8 mouse cellular contexts compared by ENCODE assay signal in the genomic region with DNA sequence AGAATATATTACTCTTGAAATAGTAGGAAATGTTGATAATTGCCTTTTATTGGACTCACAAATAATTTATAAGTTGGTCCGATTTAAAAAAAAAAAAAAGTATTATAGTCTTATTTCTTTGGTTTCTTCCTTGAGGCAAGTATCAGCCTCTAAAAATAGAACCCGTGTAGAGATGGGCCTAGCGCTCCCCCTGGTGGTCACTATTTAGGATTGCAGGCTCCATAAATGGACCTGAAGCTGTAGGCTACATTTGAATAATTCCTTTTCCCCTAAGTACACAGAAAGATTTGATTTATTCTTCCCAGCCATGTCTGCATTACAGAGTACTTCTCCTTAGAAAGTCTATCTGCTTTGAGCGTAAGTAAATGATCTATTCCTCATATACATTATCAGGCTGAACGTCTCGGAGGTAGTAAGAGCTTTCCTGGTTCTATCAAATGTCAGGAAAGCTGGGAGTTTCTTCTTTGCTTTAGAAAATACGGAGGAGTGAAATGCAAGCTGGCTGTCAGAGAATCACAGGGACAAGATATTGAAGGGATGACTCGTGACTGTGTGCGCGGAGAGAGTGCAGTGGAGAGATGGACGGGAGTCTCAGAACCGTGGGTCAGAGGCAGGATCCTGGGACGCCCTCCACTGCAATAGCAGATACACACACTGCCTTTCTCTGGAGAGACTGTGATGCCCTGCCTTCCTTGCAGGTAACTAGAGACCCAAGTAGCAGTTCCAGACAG. TPM values are rescaled to one million over a fixed set of nuclear protein-coding genes. Genes with fewer than 3 reads are reported as not detected.
DNase-seq lines count a peak whose midpoint lies in the region; ATAC-seq and TF ChIP-seq lines count a peak whose summit lies in the region.

No protein-coding gene starts in this region.

- H3K9me3 ChIP-seq in forebrain, embryonic 13.5 days (replicated peaks), result no peaks in the 10 kb centered on the region
- H3K9me3 ChIP-seq in kidney, postnatal 0 days (replicated peaks; ENCODE audit: low read length), result no peaks in the 10 kb centered on the region
- no peaks in the 10 kb centered on the region for H3K9me3 ChIP-seq in limb, embryonic 14.5 days (ENCODE audit: control insufficient read depth, low read length)

- H3K4me1 ChIP-seq in forebrain, embryonic 13.5 days, result no peaks in the 10 kb centered on the region
- H3K4me1 ChIP-seq in kidney, postnatal 0 days (replicated peaks; ENCODE audit: insufficient read depth, low read length), result no peaks in the 10 kb centered on the region
- H3K4me1 ChIP-seq in limb, embryonic 14.5 days (ENCODE audit: control insufficient read depth, insufficient read depth, low read length), result peaks cover 3% of the 10 kb centered on the region; the same call in 1 of the 2 replicates

- 59% methylated on average over 13 of the region's 13 CpGs for WGBS in forebrain, embryonic 13.5 days
- 47% methylated on average over 13 of the region's 13 CpGs for WGBS in kidney, postnatal 0 days
- 55% methylated on average over 13 of the region's 13 CpGs for WGBS in limb, embryonic 14.5 days

- H3K79me2 ChIP-seq in C2C12 (ENCODE audit: control insufficient read depth, insufficient read depth), result no peaks in the 10 kb centered on the region

- no peak overlapping the region for H3K27ac ChIP-seq in forebrain, embryonic 13.5 days
- H3K27ac ChIP-seq in kidney, postnatal 0 days, result no peak overlapping the region
- H3K27ac ChIP-seq in limb, embryonic 14.5 days (replicated peaks; ENCODE audit: low read depth, low read length), result no peak overlapping the region

- peak; percentile 48; the same call in 1 of the 2 replicates for ATAC-seq in forebrain, embryonic 13.5 days
- no peak for ATAC-seq in kidney, postnatal 0 days (replicated peaks; ENCODE audit: low FRiP score, low read depth)
- ATAC-seq in limb, embryonic 14.5 days (ENCODE audit: low FRiP score, low read depth), result no peak

- H3K9ac ChIP-seq in forebrain, embryonic 13.5 days, result no peak overlapping the region
- no peak overlapping the region for H3K9ac ChIP-seq in kidney, postnatal 0 days (ENCODE audit: low read depth, low read length)
- H3K9ac ChIP-seq in limb, embryonic 14.5 days (ENCODE audit: low read depth, low read length, severe bottlenecking), result no peak overlapping the region

- no peak overlapping the region for H3ac ChIP-seq in C2C12 (ENCODE audit: control insufficient read depth, insufficient read length, low read depth)

- H3K36me3 ChIP-seq in C2C12 (ENCODE audit: control insufficient read depth, insufficient read depth), result no peaks in the 10 kb centered on the region
- H3K36me3 ChIP-seq in forebrain, embryonic 13.5 days (ENCODE audit: poor library complexity, severe bottlenecking), result no peaks in the 10 kb centered on the region
- no peaks in the 10 kb centered on the region for H3K36me3 ChIP-seq in kidney, postnatal 0 days (ENCODE audit: insufficient read depth, low read length)
- no peaks in the 10 kb centered on the region for H3K36me3 ChIP-seq in limb, embryonic 14.5 days (ENCODE audit: control insufficient read depth, insufficient read depth, low read length)

- no peaks in the 10 kb centered on the region for H3K79me3 ChIP-seq in C2C12 (ENCODE audit: low read depth)

- TF ChIP-seq CTCF in C2C12 (IDR thresholded peaks at IDR 0.05; ENCODE audit: control insufficient read depth, insufficient read depth, insufficient read length), result peak; percentile 22
- TF ChIP-seq CTCF in kidney, postnatal 0 days (IDR thresholded peaks at IDR 0.05; ENCODE audit: low read depth), result peak; percentile 97

- H3K4me2 ChIP-seq in forebrain, embryonic 13.5 days, result no peak overlapping the region
- no peak overlapping the region for H3K4me2 ChIP-seq in kidney, postnatal 0 days (ENCODE audit: low read length)
- no peak overlapping the region for H3K4me2 ChIP-seq in limb, embryonic 14.5 days (replicated peaks; ENCODE audit: low read depth, low read length, severe bottlenecking)

- DNase-seq in gastrocnemius, adult 18-20 months (ENCODE audit: low spot score), result peak; percentile 35
- no peak for DNase-seq in gastrocnemius, postnatal 25 days
- DNase-seq in c-Kit-negative CD71-positive TER-119-positive erythroid progenitor cells, embryonic 14.5 days (ENCODE audit: low read depth, low spot score), result peak; percentile 6
- peak; percentile 80 for DNase-seq in kidney, postnatal 0 days (ENCODE audit: low spot score)
- DNase-seq in limb, embryonic 14.5 days (ENCODE audit: low spot score), result peak; percentile 79
- peak; percentile 75 to 78 for DNase-seq in right cerebral cortex, postnatal 10 days (ENCODE audit: low spot score in 2 of 2)

- no peaks in the 10 kb centered on the region for H3K27me3 ChIP-seq in C2C12 (ENCODE audit: control insufficient read depth, insufficient read depth, insufficient read length)
- H3K27me3 ChIP-seq in forebrain, embryonic 13.5 days, result peaks cover 3% of the 10 kb centered on the region; the same call in 1 of the 2 replicates
- no peaks in the 10 kb centered on the region for H3K27me3 ChIP-seq in kidney, postnatal 0 days (ENCODE audit: insufficient read depth, low read length)
- H3K27me3 ChIP-seq in limb, embryonic 14.5 days (ENCODE audit: control insufficient read depth, insufficient read depth, low read length), result no peaks in the 10 kb centered on the region

- no peak overlapping the region for H3K4me3 ChIP-seq in C2C12 (ENCODE audit: insufficient read depth, poor library complexity, severe bottlenecking)
- no peak overlapping the region for H3K4me3 ChIP-seq in forebrain, embryonic 13.5 days
- H3K4me3 ChIP-seq in kidney, postnatal 0 days (replicated peaks; ENCODE audit: low read depth, low read length), result no peak overlapping the region
- no peak overlapping the region for H3K4me3 ChIP-seq in limb, embryonic 14.5 days (replicated peaks; ENCODE audit: low read length)

- TF ChIP-seq POLR2A in limb, embryonic 14.5 days (IDR thresholded peaks at IDR 0.05; ENCODE audit: borderline replicate concordance, extremely low read depth, insufficient read depth, insufficient read length), result no peak

TF ChIP-seq in C2C12, 6 proteins besides CTCF, POLR2A, EP300 and RAD21:
- TF ChIP-seq MYOG (IDR thresholded peaks at IDR 0.05; ENCODE audit: control insufficient read depth, extremely low read depth, insufficient read length) (no peak), FOSL1 (IDR thresholded peaks at IDR 0.05; ENCODE audit: insufficient read depth, low read length, poor library complexity, severe bottlenecking) (no peak), MAX (IDR thresholded peaks at IDR 0.05) (no peak), MYOD1 (IDR thresholded peaks at IDR 0.05; ENCODE audit: control insufficient read depth, insufficient read length, low read depth) (no peak), CEBPB (IDR thresholded peaks at IDR 0.05; ENCODE audit: low read depth) (no peak), USF1 (IDR thresholded peaks at IDR 0.05; ENCODE audit: low read depth) (no peak)

RNA-seq across cellular contexts. Expression of gene C8a, which starts 18.0 kb away (rescaled TPM):
- under 1 TPM in 1 of 2 experiments, not detected in 1; 0.14 TPM for total RNA-seq in gastrocnemius, adult 18-20 months (2021)
- total RNA-seq in gastrocnemius, postnatal 25 days (2021), result not detected
- polyA plus RNA-seq in C2C12 (2012; fragmentation: generic; extraction: Trizol), result not detected
- polyA plus RNA-seq in forebrain, embryonic 13.5 days (2015; fragmentation: Nextera tagmentation; extraction: Ambion mirVana), result not detected in 2 replicates
- 0.09 and 0.37 TPM in 2 replicates for polyA plus RNA-seq in kidney, postnatal 0 days (2015; fragmentation: Nextera tagmentation; extraction: Ambion mirVana)
- polyA plus RNA-seq in limb, embryonic 14.5 days (2012; rRNA removed), result 0.04 TPM in 1 of 2 replicates, not detected in the other
- polyA plus RNA-seq in limb, embryonic 14.5 days (2014; fragmentation: Nextera tagmentation; extraction: Ambion mirVana), result not detected in 2 replicates

RNA-seq across cellular contexts. Expression of gene Fyb2, which starts 19.1 kb away (rescaled TPM):
- under 1 TPM; 0.07 to 0.25 TPM for total RNA-seq in gastrocnemius, adult 18-20 months (2021)
- under 1 TPM; 0.15 to 0.27 TPM for total RNA-seq in gastrocnemius, postnatal 25 days (2021)
- polyA plus RNA-seq in C2C12 (2012; fragmentation: generic; extraction: Trizol), result 0.05 TPM
- polyA plus RNA-seq in forebrain, embryonic 13.5 days (2015; fragmentation: Nextera tagmentation; extraction: Ambion mirVana), result 0.09 and 0.12 TPM in 2 replicates
- polyA plus RNA-seq in kidney, postnatal 0 days (2015; fragmentation: Nextera tagmentation; extraction: Ambion mirVana), result 0.87 and 1.0 TPM in 2 replicates
- 0.15 and 0.30 TPM in 2 replicates for polyA plus RNA-seq in limb, embryonic 14.5 days (2012; rRNA removed)
- polyA plus RNA-seq in limb, embryonic 14.5 days (2014; fragmentation: Nextera tagmentation; extraction: Ambion mirVana), result 0.39 TPM in 2 replicates

RNA-seq across cellular contexts. Expression of gene Gm17662, which starts 37.0 kb away (rescaled TPM):
- not detected for total RNA-seq in gastrocnemius, adult 18-20 months (2021)
- total RNA-seq in gastrocnemius, postnatal 25 days (2021), result not detected
- polyA plus RNA-seq in C2C12 (2012; fragmentation: generic; extraction: Trizol), result not detected
- polyA plus RNA-seq in forebrain, embryonic 13.5 days (2015; fragmentation: Nextera tagmentation; extraction: Ambion mirVana), result not detected in 2 replicates
- polyA plus RNA-seq in kidney, postnatal 0 days (2015; fragmentation: Nextera tagmentation; extraction: Ambion mirVana), result not detected in 2 replicates
- polyA plus RNA-seq in limb, embryonic 14.5 days (2012; rRNA removed), result not detected in 2 replicates
- not detected in 2 replicates for polyA plus RNA-seq in limb, embryonic 14.5 days (2014; fragmentation: Nextera tagmentation; extraction: Ambion mirVana)
